Mouse (Mus musculus) megakaryocyte, embryonic 14.5 days (primary cell): ENCODE data around the gene Raver1. TPM values are rescaled to one million over a fixed set of nuclear protein-coding genes. Genes with fewer than 3 reads are reported as not detected.

Experiments
- H3K27me3 ChIP-seq: replicated peaks from 2 replicates; pipeline ENCODE3; 2012; ENCODE audit warnings: inconsistent platforms
- H3K36me3 ChIP-seq: replicated peaks from 2 replicates; pipeline ENCODE3; 2012; ENCODE audit warnings: low read length, inconsistent platforms, mixed read lengths
- H3K4me1 ChIP-seq: 2 replicates; pipeline ENCODE4 v1.6.1; 2012; ENCODE audit warnings: inconsistent platforms
- H3K4me3 ChIP-seq: replicated peaks from 2 replicates; pipeline ENCODE3; 2012; ENCODE audit warnings: moderate library complexity, mild to moderate bottlenecking, inconsistent platforms
- H3K9me3 ChIP-seq: 2 replicates; pipeline ENCODE4 v1.6.1; 2012; ENCODE audit warnings: inconsistent platforms
- FLI1 ChIP-seq: IDR thresholded peaks from 2 replicates; pipeline ENCODE4 v1.6.1; 2012; ENCODE audit warnings: low read length, inconsistent platforms, mixed read lengths
- GATA1 ChIP-seq: IDR thresholded peaks from 3 replicates; pipeline ENCODE4 v1.6.1; 2012; ENCODE audit warnings: mixed read lengths, low read length, inconsistent platforms, borderline replicate concordance
- polyA plus RNA-seq: library from polyadenylated mRNA; stranded (reverse); fragments of >175 nt; gene quantifications from 2 replicates; pipeline ENCODE4 v1.2.3, GENCODE M21; 2012; ENCODE audit warnings: low replicate concordance; ENCODE audit not compliant: insufficient read depth

The Raver1 gene
- polyA plus RNA-seq, 1 experiment: 51.7 TPM

GRCm38 (mm10) chr9:21105760-21106564, 14.2 kb upstream of the Raver1 start:
- peaks cover 33% of the 10 kb centered on the region for H3K4me1 ChIP-seq
- TF ChIP-seq GATA1 (no peak), FLI1 (no peak)
- peaks cover 82% of the 10 kb centered on the region for H3K36me3 ChIP-seq
- no peak overlapping the region for H3K4me3 ChIP-seq
- no peaks in the 10 kb centered on the region for H3K27me3 ChIP-seq
- H3K9me3 ChIP-seq: no peaks in the 10 kb centered on the region

- Histone ChIP-seq H3K36me3 (peaks cover 71% of the 10 kb centered on the region), H3K4me1 (peaks cover 45% of the 10 kb centered on the region)
- no peak for TF ChIP-seq FLI1
- no peak for TF ChIP-seq GATA1
Measured at GRCm38 (mm10) chr9:21104814-21105213, 13.0 kb upstream of the Raver1 start.

GRCm38 (mm10) chr9:21102076-21102475, 10.3 kb upstream of the Raver1 start:
- Histone ChIP-seq H3K27me3 (no peaks in the 10 kb centered on the region), H3K4me1 (peaks cover 66% of the 10 kb centered on the region), H3K36me3 (peaks cover 45% of the 10 kb centered on the region), H3K9me3 (no peaks in the 10 kb centered on the region), H3K4me3 (no peak overlapping the region)
- no peak for TF ChIP-seq GATA1
- TF ChIP-seq FLI1: no peak

More at GRCm38 (mm10) chr9:21104814-21105213, 13.0 kb upstream of the Raver1 start:
- H3K27me3 ChIP-seq: no peaks in the 10 kb centered on the region
- no peaks in the 10 kb centered on the region for H3K9me3 ChIP-seq
- no peak overlapping the region for H3K4me3 ChIP-seq

- Histone ChIP-seq H3K4me1 (peaks cover 57% of the 10 kb centered on the region), H3K9me3 (no peaks in the 10 kb centered on the region), H3K27me3 (no peaks in the 10 kb centered on the region), H3K4me3 (peak overlapping the region; percentile 88), H3K36me3 (peaks cover 32% of the 10 kb centered on the region)
- TF ChIP-seq GATA1 (no peak), FLI1 (no peak)
Measured at GRCm38 (mm10) chr9:21100447-21101161, 8.8 kb upstream of the Raver1 start.

- Histone ChIP-seq H3K4me1 (peaks cover 57% of the 10 kb centered on the region), H3K4me3 (no peak overlapping the region), H3K9me3 (no peaks in the 10 kb centered on the region), H3K36me3 (peaks cover 19% of the 10 kb centered on the region), H3K27me3 (no peaks in the 10 kb centered on the region)
- no peak for TF ChIP-seq GATA1
- TF ChIP-seq FLI1: no peak
Measured at GRCm38 (mm10) chr9:21097793-21098192, 6.0 kb upstream of the Raver1 start.

GRCm38 (mm10) chr9:21095958-21096357, 4.2 kb upstream of the Raver1 start:
- Histone ChIP-seq H3K4me1 (peaks cover 55% of the 10 kb centered on the region), H3K9me3 (no peaks in the 10 kb centered on the region), H3K27me3 (no peaks in the 10 kb centered on the region), H3K4me3 (no peak overlapping the region), H3K36me3 (peaks cover 10% of the 10 kb centered on the region)
- TF ChIP-seq FLI1 (no peak), GATA1 (no peak)

GRCm38 (mm10) chr9:21093423-21093822, 1.6 kb upstream of the Raver1 start:
- Histone ChIP-seq H3K4me3 (no peak overlapping the region), H3K9me3 (no peaks in the 10 kb centered on the region), H3K36me3 (peaks cover 34% of the 10 kb centered on the region), H3K27me3 (no peaks in the 10 kb centered on the region), H3K4me1 (peaks cover 58% of the 10 kb centered on the region)
- TF ChIP-seq FLI1 (no peak), GATA1 (no peak)

- H3K4me3 ChIP-seq: peak overlapping the region; percentile 94
- H3K9me3 ChIP-seq: no peaks in the 10 kb centered on the region
- TF ChIP-seq GATA1: no peak
- no peak for TF ChIP-seq FLI1
- H3K36me3 ChIP-seq: peaks cover 57% of the 10 kb centered on the region
- H3K4me1 ChIP-seq: peaks cover 61% of the 10 kb centered on the region
- no peaks in the 10 kb centered on the region for H3K27me3 ChIP-seq
Measured at GRCm38 (mm10) chr9:21090972-21091706, 669 bp downstream of the Raver1 start.

GRCm38 (mm10) chr9:21090537-21090936, 1.3 kb downstream of the Raver1 start:
- Histone ChIP-seq H3K4me1 (peaks cover 67% of the 10 kb centered on the region), H3K9me3 (no peaks in the 10 kb centered on the region), H3K27me3 (no peaks in the 10 kb centered on the region), H3K4me3 (peak overlapping the region; percentile 94), H3K36me3 (peaks cover 63% of the 10 kb centered on the region)
- no peak for TF ChIP-seq FLI1
- TF ChIP-seq GATA1: no peak

- Histone ChIP-seq H3K9me3 (no peaks in the 10 kb centered on the region), H3K4me3 (no peak overlapping the region), H3K4me1 (peaks cover 32% of the 10 kb centered on the region)
Measured at GRCm38 (mm10) chr9:21083324-21083723, 8.5 kb downstream of the Raver1 start.

More at GRCm38 (mm10) chr9:21083324-21083723, 8.5 kb downstream of the Raver1 start:
- Histone ChIP-seq H3K36me3 (peaks cover 98% of the 10 kb centered on the region), H3K27me3 (no peaks in the 10 kb centered on the region)
- no peak for TF ChIP-seq GATA1
- no peak for TF ChIP-seq FLI1
